Mouse (Mus musculus): Measurements from ENCODE around the gene Zfp524. TPM values are rescaled to one million over a fixed set of nuclear protein-coding genes. Genes with fewer than 3 reads are reported as not detected.

The Zfp524 gene
- 10.3 TPM for total RNA-seq (2023)

DNA sequence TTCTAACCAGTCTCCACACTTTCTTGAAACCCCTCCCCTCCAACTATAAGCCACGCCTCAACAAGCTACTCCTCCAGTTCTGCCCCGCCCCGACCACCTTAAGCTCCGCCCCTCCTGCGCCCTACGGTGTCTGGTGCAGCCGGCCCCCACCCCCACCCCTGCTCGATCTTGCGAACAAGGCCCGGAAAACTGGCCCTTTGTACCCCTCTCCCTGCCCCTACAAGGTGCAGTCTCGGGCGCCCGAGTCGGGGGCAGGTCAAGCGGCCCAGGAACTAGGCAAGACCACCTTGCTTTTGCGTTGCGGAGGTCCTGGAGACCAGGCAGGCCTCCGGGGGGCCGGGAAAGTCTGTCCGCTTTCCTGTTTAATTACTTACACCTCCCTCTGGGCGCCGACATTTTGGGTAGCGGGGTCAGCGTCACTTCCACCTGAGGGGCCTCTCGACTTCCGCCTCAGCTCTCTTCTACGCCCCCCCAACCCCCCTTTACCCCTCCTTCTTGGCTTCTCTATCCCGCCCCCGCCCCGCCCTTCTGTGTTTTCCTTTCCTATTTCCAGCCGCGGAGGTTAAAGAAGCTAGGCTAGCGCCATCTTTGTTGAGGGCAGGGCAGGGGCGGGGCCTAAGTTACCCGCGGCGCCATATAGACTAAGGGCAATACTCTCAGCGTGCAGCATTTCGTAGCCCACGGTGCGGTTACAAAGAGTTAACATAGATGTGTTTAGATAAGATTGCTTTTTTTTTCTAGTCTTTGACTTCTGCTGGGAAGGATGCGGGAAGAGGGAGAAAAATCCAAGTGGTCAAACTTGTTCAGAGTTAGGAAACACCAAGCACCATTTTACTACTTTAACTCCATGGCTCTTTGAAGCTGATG lies at the start of gene Zfp524, which contains the start of gene Fiz1:
Zfp524 (plus strand) TSS at position 165 of the 867 bp plus-strand sequence.
Fiz1 (minus strand) TSS at position 447 of the 867 bp plus-strand sequence.

DNA sequence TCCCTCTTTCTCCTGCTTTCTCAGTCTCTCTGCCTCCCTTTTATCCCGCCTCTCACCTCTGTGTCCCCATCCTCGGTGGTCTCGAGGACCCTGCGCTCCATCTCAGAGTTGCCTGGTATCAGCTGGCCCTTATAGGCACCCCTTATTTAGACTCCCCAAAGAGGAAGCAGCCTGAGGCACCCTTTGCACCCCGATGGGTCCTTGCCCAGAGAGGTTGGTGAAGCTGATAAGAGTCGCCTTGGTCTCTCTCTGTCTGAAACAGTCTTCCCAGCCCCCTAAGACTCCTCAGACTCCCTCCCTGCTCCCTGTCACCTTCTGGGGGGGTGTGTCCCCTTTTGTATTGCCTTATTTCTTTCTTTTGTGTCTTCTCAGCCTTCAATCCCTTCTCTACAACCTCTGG lies 43.1 kb upstream of the Zfp524 start, which contains the start of gene Sbk3:
Sbk3 (minus strand) TSS at position 101 of the 400 bp plus-strand sequence.

DNA sequence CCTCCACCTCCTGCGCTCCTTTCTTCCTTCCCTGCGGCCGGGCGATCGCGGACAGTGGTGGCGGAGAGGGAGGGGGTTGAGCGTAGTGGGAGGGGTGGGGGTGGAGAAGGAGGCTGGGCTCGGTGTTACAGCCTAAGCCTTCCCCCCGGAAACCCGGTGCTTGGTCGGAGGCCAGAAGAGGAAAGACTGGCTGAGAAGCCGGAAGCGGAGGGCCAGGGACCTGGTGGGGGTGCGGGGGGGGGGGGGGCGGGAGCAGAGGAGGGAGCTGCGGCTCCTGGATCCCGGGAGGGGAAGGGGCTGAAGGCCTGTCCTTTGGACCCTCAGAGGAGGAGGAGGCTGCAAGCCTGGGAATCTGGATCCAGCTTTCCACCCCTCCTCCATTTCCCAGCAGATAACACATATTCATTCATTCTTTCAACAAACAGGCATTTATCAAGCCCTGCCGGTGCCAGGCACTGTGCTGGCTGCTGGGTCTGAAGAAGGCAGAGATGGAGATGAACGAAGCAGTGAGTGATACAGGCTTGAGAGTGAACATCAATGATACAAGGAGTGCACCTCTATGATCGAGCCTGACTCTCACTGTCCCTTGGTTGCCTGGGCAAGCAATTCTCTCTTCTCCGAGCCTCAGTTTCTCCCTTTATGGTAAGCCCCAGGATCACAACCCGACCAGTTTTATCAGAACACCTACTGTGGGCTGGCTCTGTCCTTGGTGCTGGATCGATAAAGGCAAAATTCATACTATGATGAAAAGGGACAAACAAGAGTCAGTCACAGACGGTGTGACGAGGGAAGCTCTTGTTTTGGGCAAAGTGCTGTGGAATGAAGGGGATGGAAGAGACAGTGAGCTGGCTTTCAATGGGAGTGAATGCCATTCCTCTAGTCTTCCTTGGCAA lies 18.0 kb upstream of the Zfp524 start, which contains the start of gene Zfp579:
Zfp579 (minus strand) TSS at position 156 of the 893 bp plus-strand sequence.

DNA sequence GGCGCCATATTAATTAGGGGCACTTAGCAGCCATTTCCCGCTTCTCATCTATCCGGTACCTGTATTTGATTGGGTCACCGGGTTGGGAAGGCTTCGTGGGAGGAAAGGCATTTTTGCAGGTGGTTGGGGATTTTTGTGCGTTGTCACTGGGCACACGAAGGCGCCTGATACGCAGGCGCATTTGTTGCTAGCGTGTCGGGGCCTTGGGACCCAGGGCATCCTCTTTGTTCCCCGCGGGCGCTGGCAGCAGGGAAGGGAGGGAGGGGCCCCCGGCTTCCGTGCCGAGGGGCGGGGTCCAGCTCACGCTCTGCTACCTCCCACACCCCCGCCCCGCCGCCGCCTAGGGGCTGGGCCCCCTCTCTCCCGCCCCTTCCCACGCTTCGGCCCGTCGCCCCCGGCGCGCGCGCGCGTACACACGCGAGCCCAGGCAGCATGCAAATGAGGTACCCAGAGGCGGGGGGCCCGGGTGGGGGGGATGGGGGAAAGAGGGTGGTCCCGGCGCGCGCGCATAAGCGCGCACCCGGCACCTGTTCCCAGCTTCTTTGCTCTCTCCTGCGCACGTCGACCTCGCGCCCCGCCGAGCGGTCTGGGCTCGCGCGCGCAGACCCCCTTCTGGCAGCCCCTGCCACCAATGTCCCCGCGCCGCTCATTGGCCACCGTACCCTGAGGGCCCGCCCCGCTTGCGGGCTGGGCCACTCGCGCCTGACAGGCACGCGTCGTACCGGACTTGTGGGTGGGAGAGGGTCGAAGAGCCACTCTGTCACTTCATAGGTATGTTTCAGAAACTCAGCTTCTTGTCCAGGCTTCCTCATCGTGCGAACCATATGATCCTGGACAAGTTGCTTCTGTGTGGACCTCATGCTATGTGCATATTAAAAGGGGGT lies 1.1 kb downstream of the Zfp524 start, which contains the start of gene Gm44973:
Gm44973 (plus strand) TSS at position 379 of the 884 bp plus-strand sequence.

DNA sequence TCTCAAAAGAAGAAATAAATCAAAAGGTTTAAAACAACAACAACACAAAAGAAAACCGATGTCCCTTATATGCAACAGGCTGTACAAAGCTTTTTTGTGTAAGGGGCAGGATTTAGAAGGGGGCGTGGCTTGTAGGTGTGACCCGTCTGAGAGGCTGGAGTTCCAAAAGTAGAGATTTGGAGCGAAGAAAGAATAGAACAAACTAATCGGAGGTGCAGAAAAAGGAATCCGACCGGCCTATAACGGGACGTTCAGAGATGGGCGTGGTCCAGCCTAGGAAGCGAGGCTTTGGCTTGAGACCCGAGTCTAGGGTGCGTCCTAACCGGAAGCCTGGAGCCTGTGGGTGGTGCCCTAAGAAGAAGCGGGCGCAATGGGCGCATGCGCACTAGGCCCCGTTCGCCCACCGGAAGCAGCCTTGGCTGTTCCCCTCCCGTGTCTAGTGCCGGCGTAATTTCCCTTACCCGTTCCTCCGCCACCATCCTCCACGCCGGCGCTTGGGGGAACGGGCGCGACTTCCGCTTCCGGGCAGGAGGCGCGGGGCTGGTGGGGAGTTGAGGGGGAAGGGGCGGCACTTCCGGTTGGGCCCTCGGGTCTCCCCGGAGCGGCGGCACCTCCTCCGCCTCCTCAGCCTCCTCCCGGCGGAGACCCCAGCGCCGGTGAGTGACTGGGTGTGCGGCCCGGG lies 5.9 kb downstream of the Zfp524 start, which contains the start of the genes Zfp865 and Ccdc106:
Zfp865 (plus strand) TSS at position 377 of the 682 bp plus-strand sequence.
Ccdc106 (plus strand) TSS at position 554 of the 682 bp plus-strand sequence.

DNA sequence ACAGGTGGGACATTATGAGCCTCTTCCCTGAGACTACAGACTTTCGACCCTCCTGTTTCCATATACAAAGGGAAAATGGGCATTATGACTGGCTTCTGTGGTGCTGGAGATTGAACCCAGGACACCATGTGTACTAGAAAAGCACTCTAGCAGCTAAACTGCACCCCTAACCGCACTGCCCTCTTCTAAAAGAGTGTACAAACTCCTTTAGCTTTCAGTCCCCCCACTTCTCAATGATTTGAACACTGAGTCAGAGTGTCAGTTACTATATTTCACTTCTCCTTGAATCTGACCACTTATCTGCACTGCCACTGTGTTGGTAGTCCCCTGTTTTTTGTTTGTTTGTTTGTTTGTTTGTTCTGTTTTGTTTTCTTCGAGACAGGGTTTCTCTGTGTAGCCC lies 19.6 kb downstream of the Zfp524 start, which contains the start of gene 4632433K11Rik:
4632433K11Rik (plus strand) TSS at position 301 of the 400 bp plus-strand sequence.

DNA sequence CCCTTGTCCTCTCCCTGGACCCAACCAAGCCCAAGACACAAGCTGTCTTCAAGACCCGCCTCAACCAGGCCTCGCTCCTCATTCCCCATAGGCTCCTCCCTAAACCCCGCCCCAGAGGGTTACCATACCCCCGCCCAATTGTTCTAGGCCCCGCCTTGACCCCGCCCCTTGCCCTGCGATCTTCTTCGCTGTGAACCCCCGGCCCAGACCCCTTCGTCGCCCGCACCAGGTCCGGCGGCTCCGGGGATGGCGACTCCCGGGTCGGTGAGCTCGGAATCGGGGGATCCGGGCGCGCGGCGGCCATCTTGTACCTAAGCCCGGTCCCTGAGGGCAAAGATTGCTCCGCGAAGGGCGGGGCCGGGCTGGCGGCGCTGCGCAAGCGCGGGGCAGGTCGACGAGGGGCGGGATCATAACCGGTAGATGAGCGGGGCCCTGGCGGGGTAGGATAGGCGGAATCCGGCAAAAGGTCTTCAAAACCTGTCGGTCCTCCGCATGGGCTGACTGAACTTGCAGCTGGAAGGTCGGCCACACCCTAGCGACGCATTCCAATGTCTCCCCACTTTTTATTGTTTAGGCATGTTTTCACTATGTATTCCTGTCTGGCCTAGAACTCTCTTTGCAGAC lies 24.0 kb downstream of the Zfp524 start, which contains the start of gene Zfp784:
Zfp784 (minus strand) TSS at position 338 of the 624 bp plus-strand sequence.

GRCm38 (mm10) chr7:5051193-5052192 lies 37.3 kb downstream of the Zfp524 start, which contains the start of gene Zfp580:
Gene Zfp580 (plus strand): TSS chr7:5051538.

GRCm38 (mm10) chr7:5061774-5062359 lies 47.7 kb downstream of the Zfp524 start, which contains the start of gene U2af2:
Gene U2af2 (plus strand): TSS chr7:5062143.

Other genes starting within 250 kb of the Zfp524 start
- gene Fam71e2, start 243.1 kb upstream of the Zfp524 start, total RNA-seq (2023), result not detected
- gene Il11, start 231.6 kb upstream of the Zfp524 start, total RNA-seq (2023), result not detected
- not detected for gene Tmem190, start 231.5 kb upstream of the Zfp524 start, total RNA-seq (2023)
- 1.7 TPM for gene Tmem238, start 224.8 kb upstream of the Zfp524 start, total RNA-seq (2023)
- gene Rpl28, start 221.5 kb upstream of the Zfp524 start, total RNA-seq (2023), result 1,948 TPM
- gene Ube2s, start 201.8 kb upstream of the Zfp524 start, total RNA-seq (2023), result 177 TPM
- gene Shisa7, start 169.7 kb upstream of the Zfp524 start, total RNA-seq (2023), result 0.44 TPM
- gene Isoc2b, start 144.2 kb upstream of the Zfp524 start, total RNA-seq (2023), result 5.8 TPM
- 9.6 TPM for gene Isoc2a, start 137.3 kb upstream of the Zfp524 start, total RNA-seq (2023)
- not detected for gene Gm36210, start 107.9 kb upstream of the Zfp524 start, total RNA-seq (2023)
- gene Zfp628, start 99.2 kb upstream of the Zfp524 start, total RNA-seq (2023), result 42.6 TPM
- gene Nat14, start 92.4 kb upstream of the Zfp524 start, total RNA-seq (2023), result 12.2 TPM
- gene Ssc5d, start 88.6 kb upstream of the Zfp524 start, total RNA-seq (2023), result 0.38 TPM
- gene Sbk2, start 50.0 kb upstream of the Zfp524 start, total RNA-seq (2023), result 0.23 TPM
- gene Sbk3, start 43.2 kb upstream of the Zfp524 start, total RNA-seq (2023), result not detected
- gene Zfp579, start 18.3 kb upstream of the Zfp524 start, total RNA-seq (2023), result 28.5 TPM
- 59.9 TPM for gene Fiz1, start 282 bp downstream of the Zfp524 start, total RNA-seq (2023)
- not detected for gene Gm44973, start 1.1 kb downstream of the Zfp524 start, total RNA-seq (2023)
- 59.4 TPM for gene Zfp865, start 6.0 kb downstream of the Zfp524 start, total RNA-seq (2023)
- 0.23 TPM for gene Ccdc106, start 6.1 kb downstream of the Zfp524 start, total RNA-seq (2023)
- gene 4632433K11Rik, start 19.7 kb downstream of the Zfp524 start, total RNA-seq (2023), result 1.7 TPM
- gene Zfp784, start 24.0 kb downstream of the Zfp524 start, total RNA-seq (2023), result 7.5 TPM
- 2.5 TPM for gene Zfp580, start 37.1 kb downstream of the Zfp524 start, total RNA-seq (2023)
- gene U2af2, start 47.7 kb downstream of the Zfp524 start, total RNA-seq (2023), result 436 TPM
- 114 TPM for gene Epn1, start 65.8 kb downstream of the Zfp524 start, total RNA-seq (2023)
- not detected for gene Rfpl4, start 102.5 kb downstream of the Zfp524 start, total RNA-seq (2023)
- not detected for gene Rasl2-9, start 111.5 kb downstream of the Zfp524 start, total RNA-seq (2023)
- not detected for gene Vmn1r55, start 135.3 kb downstream of the Zfp524 start, total RNA-seq (2023)
- not detected for gene Vmn1r56, start 182.3 kb downstream of the Zfp524 start, total RNA-seq (2023)
- not detected for gene Vmn1r57, start 204.1 kb downstream of the Zfp524 start, total RNA-seq (2023)

Data from CD4-positive naive resting alpha-beta T cell, adult 76 days (primary cell).